Mouse (Mus musculus) ovary, adult 18-20 months (tissue): Measurements from ENCODE around the gene Pbld2.

Source experiments
- DNase-seq: peaks from one replicate; pipeline ENCODE4 v3.0.0; 2022; ENCODE audit warnings: low spot score, mixed read lengths

Gene Pbld2

GRCm38 (mm10) chr10:63023749-63024579 lies at the start of gene Pbld2, which contains the start of gene Hnrnph3:
TSS of gene Pbld2 (plus strand) at chr10:63024315.
TSS of gene Hnrnph3 (minus strand) at chr10:63024217.
- DNase-seq, result peak; percentile 98

GRCm38 (mm10) chr10:62979667-62980038 lies 44.5 kb upstream of the Pbld2 start:
- no peak for DNase-seq

- DNase-seq, result peak; percentile 44
Observed at GRCm38 (mm10) chr10:62980039-62980954, 43.8 kb upstream of the Pbld2 start, which contains the start of gene Rufy2. TSS of gene Rufy2 (plus strand) at chr10:62980223.

- no peak for DNase-seq
Observed at GRCm38 (mm10) chr10:62984072-62984471, 40.0 kb upstream of the Pbld2 start.

GRCm38 (mm10) chr10:62984495-62984894 lies 39.6 kb upstream of the Pbld2 start:
- DNase-seq, result peak; percentile 23

GRCm38 (mm10) chr10:62987341-62987740 lies 36.8 kb upstream of the Pbld2 start:
- no peak for DNase-seq

GRCm38 (mm10) chr10:62990636-62991035 lies 33.5 kb upstream of the Pbld2 start:
- DNase-seq, result no peak

GRCm38 (mm10) chr10:62993991-62994390 lies 30.1 kb upstream of the Pbld2 start:
- no peak for DNase-seq

- DNase-seq, result no peak
Observed at GRCm38 (mm10) chr10:63000584-63000983, 23.5 kb upstream of the Pbld2 start.

GRCm38 (mm10) chr10:63003252-63003651 lies 20.9 kb upstream of the Pbld2 start:
- no peak for DNase-seq

- no peak for DNase-seq
Observed at GRCm38 (mm10) chr10:63004556-63004955, 19.6 kb upstream of the Pbld2 start.

- no peak for DNase-seq
Observed at GRCm38 (mm10) chr10:63008193-63008592, 15.9 kb upstream of the Pbld2 start.

GRCm38 (mm10) chr10:63010268-63010667 lies 13.8 kb upstream of the Pbld2 start:
- no peak for DNase-seq

- no peak for DNase-seq
Observed at GRCm38 (mm10) chr10:63011556-63011955, 12.6 kb upstream of the Pbld2 start.

- DNase-seq, result no peak
Observed at GRCm38 (mm10) chr10:63013476-63013875, 10.6 kb upstream of the Pbld2 start.

- no peak for DNase-seq
Observed at GRCm38 (mm10) chr10:63014168-63014567, 9.9 kb upstream of the Pbld2 start.

- DNase-seq, result no peak
Observed at GRCm38 (mm10) chr10:63019304-63019703, 4.8 kb upstream of the Pbld2 start.

- DNase-seq, result no peak
Observed at GRCm38 (mm10) chr10:63021702-63022101, 2.4 kb upstream of the Pbld2 start.

- DNase-seq, result no peak
Observed at GRCm38 (mm10) chr10:63022541-63023120, 1.5 kb upstream of the Pbld2 start.

GRCm38 (mm10) chr10:63023121-63023748 lies 880 bp upstream of the Pbld2 start:
- DNase-seq, result peak; percentile 59

- peak; percentile 62 for DNase-seq
Observed at GRCm38 (mm10) chr10:63024580-63024910, 430 bp downstream of the Pbld2 start.

- DNase-seq, result no peak
Observed at GRCm38 (mm10) chr10:63025016-63025415, 901 bp downstream of the Pbld2 start.
